Mouse (Mus musculus) gastrocnemius, adult 8-10 months (tissue): ENCODE results near the gene Zfp410. TPM values are rescaled to one million over a fixed set of nuclear protein-coding genes. Genes with fewer than 3 reads are reported as not detected.
A peak's percentile ranks its signal among the peaks of the same experiment; 100 is the strongest.

Experiments
- DNase-seq, 2 experiments: peaks; one replicate each; pipeline ENCODE4 v3.0.0; 2022; ENCODE audit warnings: low spot score in 2 of 2
- total RNA-seq, 4 experiments: library from RNA; stranded (reverse); gene quantifications; 2 replicates each; pipeline ENCODE4 v1.2.4; 2022

The Zfp410 gene
- total RNA-seq, 4 experiments from 2014 or later, result 14.2 to 18.3 (median 16.2) TPM

GRCm38 (mm10) chr12:84361555-84362489, 45.2 kb downstream of the Zfp410 start, which contains the start of the genes Coq6 and Fam161b:
Gene Coq6 (plus strand): TSS chr12:84361657.
Gene Fam161b (minus strand): TSS chr12:84361833.
- DNase-seq, result peak; percentile 88 to 94

GRCm38 (mm10) chr12:84362872-84363271, 46.2 kb downstream of the Zfp410 start:
- DNase-seq, result no peak

- DNase-seq, result no peak
Measured at GRCm38 (mm10) chr12:84364291-84364690, 47.6 kb downstream of the Zfp410 start.

GRCm38 (mm10) chr12:84365137-84365536, 48.5 kb downstream of the Zfp410 start:
- no peak for DNase-seq

GRCm38 (mm10) chr12:84366971-84367370, 50.3 kb downstream of the Zfp410 start:
- DNase-seq, result no peak

- no peak for DNase-seq
Measured at GRCm38 (mm10) chr12:84371647-84372046, 55.0 kb downstream of the Zfp410 start.

GRCm38 (mm10) chr12:84373831-84374481, 57.3 kb downstream of the Zfp410 start:
- no peak for DNase-seq

GRCm38 (mm10) chr12:84382369-84382768, 65.7 kb downstream of the Zfp410 start:
- DNase-seq, result no peak

- DNase-seq, result no peak
Measured at GRCm38 (mm10) chr12:84384644-84385081, 68.0 kb downstream of the Zfp410 start.

GRCm38 (mm10) chr12:84385408-84385807, 68.8 kb downstream of the Zfp410 start:
- no peak for DNase-seq

- no peak for DNase-seq
Measured at GRCm38 (mm10) chr12:84388097-84388496, 71.4 kb downstream of the Zfp410 start.

- DNase-seq, result no peak
Measured at GRCm38 (mm10) chr12:84388774-84389400, 72.2 kb downstream of the Zfp410 start.

- DNase-seq, result no peak
Measured at GRCm38 (mm10) chr12:84390336-84390735, 73.7 kb downstream of the Zfp410 start.

- DNase-seq, result no peak
Measured at GRCm38 (mm10) chr12:84392681-84393080, 76.0 kb downstream of the Zfp410 start.

Other genes starting within 250 kb of the Zfp410 start
- under 1 TPM in 2 of 4 experiments, not detected in 2; 0.22 TPM for gene Acot5, start 247.5 kb upstream of the Zfp410 start, total RNA-seq
- gene Acot6, start 216.2 kb upstream of the Zfp410 start, total RNA-seq, result 1 to 10 TPM; 1.9 to 3.2 (median 2.3) TPM
- gene Dnal1, start 202.5 kb upstream of the Zfp410 start, total RNA-seq, result 1 to 10 TPM; 6.0 to 8.3 (median 6.9) TPM
- gene Pnma1, start 168.4 kb upstream of the Zfp410 start, total RNA-seq, result under 1 TPM in 3 of 4 experiments, not detected in 1; 0.10 to 0.17 (median 0.16) TPM
- 1 to 10 TPM; 5.7 to 9.1 (median 7.4) TPM for gene Elmsan1, start 98.0 kb upstream of the Zfp410 start, total RNA-seq
- gene Ptgr2, start 31.6 kb upstream of the Zfp410 start, total RNA-seq, result 10 to 100 TPM; 63.8 to 69.8 (median 65.0) TPM
- gene Coq6, start 44.8 kb downstream of the Zfp410 start, total RNA-seq, result 10 to 100 TPM; 19.8 to 26.7 (median 23.8) TPM
- under 1 TPM; 0.43 to 0.96 (median 0.74) TPM for gene Fam161b, start 45.0 kb downstream of the Zfp410 start, total RNA-seq
- gene Entpd5, start 92.2 kb downstream of the Zfp410 start, total RNA-seq, result 10 to 100 TPM; 13.0 to 18.2 (median 13.9) TPM
- gene Bbof1, start 92.2 kb downstream of the Zfp410 start, total RNA-seq, result 1 to 10 TPM; 1.2 to 2.5 (median 1.3) TPM
- gene Rnf113a2, start 100.3 kb downstream of the Zfp410 start, total RNA-seq, result 10 to 100 TPM in 2 of 4 experiments, 1 to 10 TPM in 2; 9.1 to 13.0 (median 10.4) TPM
- 100 to 1,000 TPM; 111 to 136 (median 124) TPM for gene Aldh6a1, start 134.2 kb downstream of the Zfp410 start, total RNA-seq
- 10 to 100 TPM in 3 of 4 experiments, 1 to 10 TPM in 1; 9.7 to 11.6 (median 10.5) TPM for gene Lin52, start 134.6 kb downstream of the Zfp410 start, total RNA-seq